In the genomic region with DNA sequence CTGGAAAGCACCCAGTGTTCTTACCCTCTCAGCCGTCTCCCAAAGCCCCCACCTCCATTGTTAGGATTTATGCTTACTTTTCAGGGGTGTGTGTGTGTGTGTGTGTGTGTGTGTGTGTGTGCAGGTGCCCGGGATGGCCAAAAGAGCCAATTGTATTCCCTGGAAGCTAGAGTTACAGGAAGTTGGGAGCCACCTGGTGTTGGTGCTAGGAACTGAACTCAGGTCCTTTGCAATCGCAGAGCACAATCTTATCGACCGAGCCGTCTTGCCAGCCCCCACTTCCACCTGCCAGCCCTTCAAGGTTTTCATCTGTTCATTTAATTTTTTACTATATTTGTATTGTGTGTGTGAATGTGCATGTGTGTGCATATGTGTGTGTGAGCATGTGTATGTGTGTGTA, we compare ENCODE assay signal across 15 mouse cellular contexts. TPM values are rescaled to one million over a fixed set of nuclear protein-coding genes. Genes with fewer than 3 reads are reported as not detected.
DNase-seq lines count a peak whose midpoint lies in the region; ATAC-seq and TF ChIP-seq lines count a peak whose summit lies in the region.
"Had no signal": no experiment of that assay in that cellular context is flagged by ENCODE, and none has a peak within 500 bp of the region (broad histone marks: within the 10 kb centered on the region; RNA-seq: fewer than 3 reads in every experiment).

No protein-coding gene starts in this region.

- no peak overlapping the region for H3K4me3 ChIP-seq in kidney, postnatal 0 days (replicated peaks; ENCODE audit: low read depth, low read length)
- no peak overlapping the region for H3K4me3 ChIP-seq in lung, postnatal 0 days (ENCODE audit: low read depth, low read length)
- H3K4me3 ChIP-seq: forebrain, embryonic 15.5 days; limb, embryonic 12.5 days had no signal

- TF ChIP-seq EP300 in lung, postnatal 0 days (IDR thresholded peaks at IDR 0.05): no peak

- H3K27ac ChIP-seq in kidney, postnatal 0 days: no peak overlapping the region
- H3K27ac ChIP-seq in lung, postnatal 0 days (ENCODE audit: low read length): no peak overlapping the region
- H3K27ac ChIP-seq: forebrain, embryonic 15.5 days; limb, embryonic 12.5 days had no signal

- H3K4me1 ChIP-seq in kidney, postnatal 0 days (replicated peaks; ENCODE audit: insufficient read depth, low read length): no peaks in the 10 kb centered on the region
- no peaks in the 10 kb centered on the region for H3K4me1 ChIP-seq in lung, postnatal 0 days (ENCODE audit: insufficient read depth, low read depth, low read length)
- H3K4me1 ChIP-seq: forebrain, embryonic 15.5 days; limb, embryonic 12.5 days had no signal

- no peak overlapping the region for H3K9ac ChIP-seq in kidney, postnatal 0 days (ENCODE audit: low read depth, low read length)
- H3K9ac ChIP-seq in lung, postnatal 0 days (replicated peaks; ENCODE audit: low read depth): no peak overlapping the region
- H3K9ac ChIP-seq: forebrain, embryonic 15.5 days; limb, embryonic 12.5 days had no signal

- H3K36me3 ChIP-seq in kidney, postnatal 0 days (ENCODE audit: insufficient read depth, low read length): no peaks in the 10 kb centered on the region
- H3K36me3 ChIP-seq in lung, postnatal 0 days (ENCODE audit: insufficient read depth, low read length): no peaks in the 10 kb centered on the region
- H3K36me3 ChIP-seq: forebrain, embryonic 15.5 days; limb, embryonic 12.5 days had no signal

- H3K9me3 ChIP-seq in kidney, postnatal 0 days (replicated peaks; ENCODE audit: low read length): no peaks in the 10 kb centered on the region
- no peaks in the 10 kb centered on the region for H3K9me3 ChIP-seq in lung, postnatal 0 days (ENCODE audit: low read length)
- H3K9me3 ChIP-seq: forebrain, embryonic 15.5 days; limb, embryonic 12.5 days had no signal

- H3K4me2 ChIP-seq in kidney, postnatal 0 days (ENCODE audit: low read length): no peak overlapping the region
- H3K4me2 ChIP-seq in lung, postnatal 0 days (replicated peaks; ENCODE audit: low read depth, low read length): no peak overlapping the region
- H3K4me2 ChIP-seq: forebrain, embryonic 15.5 days; heart, embryonic 11.5 days; limb, embryonic 12.5 days had no signal

- ATAC-seq in kidney, postnatal 0 days (replicated peaks; ENCODE audit: low FRiP score, low read depth): no peak
- no peak for ATAC-seq in lung, postnatal 0 days
- ATAC-seq: forebrain, embryonic 15.5 days had no signal

- no peaks in the 10 kb centered on the region for H3K27me3 ChIP-seq in kidney, postnatal 0 days (ENCODE audit: insufficient read depth, low read length)
- H3K27me3 ChIP-seq in lung, postnatal 0 days (replicated peaks; ENCODE audit: insufficient read depth, low read length): no peaks in the 10 kb centered on the region
- H3K27me3 ChIP-seq: forebrain, embryonic 15.5 days; limb, embryonic 12.5 days had no signal

- WGBS in kidney, postnatal 0 days: 76% methylated on average over 6 of the region's 6 CpGs
- 60% methylated on average over 6 of the region's 6 CpGs for WGBS in lung, postnatal 0 days

- peak; percentile 21 for DNase-seq in adrenal gland, postnatal 10 days
- no peak for DNase-seq in adrenal gland, adult 2 months
- no peak for DNase-seq in kidney, postnatal 0 days (ENCODE audit: low spot score)
- DNase-seq in kidney, postnatal 14 days: no peak
- DNase-seq in lung, postnatal 0 days (ENCODE audit: low spot score): no peak
- DNase-seq in lung, postnatal 14 days: no peak
- DNase-seq in lung, postnatal 36 days: peak; percentile 10
- no peak for DNase-seq in retina, postnatal 1 day
- DNase-seq: cerebellum, adult 8-10 months; gastrocnemius, postnatal 14 days; kidney, adult 11 months; layer of hippocampus, postnatal 36 days had no signal

- peak; percentile 47 for TF ChIP-seq CTCF in kidney, postnatal 0 days (IDR thresholded peaks at IDR 0.05; ENCODE audit: low read depth)
- TF ChIP-seq CTCF in lung, postnatal 0 days (IDR thresholded peaks at IDR 0.05): peak; percentile 46

RNA-seq across cellular contexts. Expression of gene Camta1, which starts 31.6 kb away (rescaled TPM):
- total RNA-seq in adrenal gland, postnatal 10 days (2021): 10 to 100 TPM; 46.3 to 50.3 TPM
- 10 to 100 TPM; 24.0 to 35.0 TPM for total RNA-seq in adrenal gland, adult 2 months (2021)
- polyA plus RNA-seq in adrenal gland, adult 2 months (2012; rRNA removed): 7.3 and 8.5 TPM in 2 replicates
- 115 and 124 TPM in 2 replicates for polyA plus RNA-seq in kidney, postnatal 0 days (2015; fragmentation: Nextera tagmentation; extraction: Ambion mirVana)
- polyA plus RNA-seq in lung, postnatal 0 days (2015; fragmentation: Nextera tagmentation; extraction: Ambion mirVana): 79.1 and 86.4 TPM in 2 replicates

RNA-seq across cellular contexts. Expression of gene Dnajc11, which starts 40.2 kb away (rescaled TPM):
- 100 to 1,000 TPM in 1 of 2 experiments, 10 to 100 TPM in 1; 99.3 to 120 TPM for total RNA-seq in adrenal gland, postnatal 10 days (2021)
- 100 to 1,000 TPM in 1 of 2 experiments, 10 to 100 TPM in 1; 97.7 to 103 TPM for total RNA-seq in adrenal gland, adult 2 months (2021)
- 84.5 and 107 TPM in 2 replicates for polyA plus RNA-seq in adrenal gland, adult 2 months (2012; rRNA removed)
- 48.4 and 56.1 TPM in 2 replicates for polyA plus RNA-seq in kidney, postnatal 0 days (2015; fragmentation: Nextera tagmentation; extraction: Ambion mirVana)
- 23.0 and 24.9 TPM in 2 replicates for polyA plus RNA-seq in lung, postnatal 0 days (2015; fragmentation: Nextera tagmentation; extraction: Ambion mirVana)

Comparison
In these comparisons a context has a peak if more than half of its experiments do, and no peak if none do; other contexts are left out.
1. DNase-seq: peak in adrenal gland, postnatal 10 days (single experiment) and lung, postnatal 36 days (single experiment); none in adrenal gland, adult 2 months (single experiment), kidney, postnatal 0 days (single experiment), kidney, postnatal 14 days (single experiment), lung, postnatal 0 days (single experiment), lung, postnatal 14 days (single experiment) and retina, postnatal 1 day (single experiment).